Mouse (Mus musculus): ENCODE results near the gene Clk3. TPM values are rescaled to one million over a fixed set of nuclear protein-coding genes. Genes with fewer than 3 reads are reported as not detected.
A peak's percentile ranks its signal among the peaks of the same experiment; 100 is the strongest.

The Clk3 gene
- polyA plus RNA-seq, 1 experiment from 2014 or later = 26.7 TPM

GRCm38 (mm10) chr9:57766431-57766830, 771 bp upstream of the Clk3 start:
- no peaks in the 10 kb centered on the region for H3K9me3 ChIP-seq (ENCODE audit: control insufficient read depth)
- no peak overlapping the region for H3K4me3 ChIP-seq (ENCODE audit: low read depth, low read length)
- no peak for TF ChIP-seq CTCF (IDR thresholded peaks at IDR 0.05; ENCODE audit: low read depth)
- 54% methylated on average over 6 of the region's 6 CpGs for WGBS
- H3K4me1 ChIP-seq (replicated peaks; ENCODE audit: control insufficient read depth, insufficient read depth, low read length) = peaks cover 11% of the 10 kb centered on the region; the same call in 1 of the 2 replicates
- no peak overlapping the region for H3K27ac ChIP-seq (ENCODE audit: low read depth, low read length)
- peaks cover 4% of the 10 kb centered on the region; the same call in 1 of the 2 replicates for H3K36me3 ChIP-seq (ENCODE audit: control insufficient read depth, insufficient read depth)
- no peak overlapping the region for H3K9ac ChIP-seq (ENCODE audit: low read depth, low read length)
- ATAC-seq = no peak
- no peaks in the 10 kb centered on the region for H3K27me3 ChIP-seq (replicated peaks; ENCODE audit: control insufficient read depth, insufficient read depth, low read length)
- H3K4me2 ChIP-seq (replicated peaks; ENCODE audit: low read depth) = peak overlapping the region; percentile 83; the same call in 1 of the 2 replicates

- Histone ChIP-seq H3K27me3 (replicated peaks; ENCODE audit: control insufficient read depth, insufficient read depth, low read length) (no peaks in the 10 kb centered on the region), H3K4me3 (ENCODE audit: low read depth, low read length) (peak overlapping the region; percentile 92), H3K27ac (ENCODE audit: low read depth, low read length) (peak overlapping the region; percentile 98), H3K4me1 (replicated peaks; ENCODE audit: control insufficient read depth, insufficient read depth, low read length) (peaks cover 11% of the 10 kb centered on the region; the same call in 1 of the 2 replicates), H3K9me3 (ENCODE audit: control insufficient read depth) (no peaks in the 10 kb centered on the region), H3K36me3 (ENCODE audit: control insufficient read depth, insufficient read depth) (peaks cover 19% of the 10 kb centered on the region), H3K4me2 (replicated peaks; ENCODE audit: low read depth) (peak overlapping the region; percentile 83), H3K9ac (ENCODE audit: low read depth, low read length) (peak overlapping the region; percentile 95)
- TF ChIP-seq CTCF (IDR thresholded peaks at IDR 0.05; ENCODE audit: low read depth) = no peak; the same call in 1 of the 2 replicates
- WGBS = under 1% methylated on average over 45 of the region's 45 CpGs
- ATAC-seq = peak; percentile 88
Observed at GRCm38 (mm10) chr9:57764974-57765363, 691 bp downstream of the Clk3 start.

GRCm38 (mm10) chr9:57764147-57764973, 1.3 kb downstream of the Clk3 start:
- Histone ChIP-seq H3K36me3 (ENCODE audit: control insufficient read depth, insufficient read depth) (peaks cover 25% of the 10 kb centered on the region), H3K4me3 (ENCODE audit: low read depth, low read length) (peak overlapping the region; percentile 92), H3K9ac (ENCODE audit: low read depth, low read length) (peak overlapping the region; percentile 95), H3K9me3 (ENCODE audit: control insufficient read depth) (no peaks in the 10 kb centered on the region), H3K27me3 (replicated peaks; ENCODE audit: control insufficient read depth, insufficient read depth, low read length) (no peaks in the 10 kb centered on the region), H3K4me1 (replicated peaks; ENCODE audit: control insufficient read depth, insufficient read depth, low read length) (peaks cover 11% of the 10 kb centered on the region; the same call in 1 of the 2 replicates), H3K27ac (ENCODE audit: low read depth, low read length) (peak overlapping the region; percentile 98), H3K4me2 (replicated peaks; ENCODE audit: low read depth) (peak overlapping the region; percentile 83)
- peak; percentile 35 for TF ChIP-seq CTCF (IDR thresholded peaks at IDR 0.05; ENCODE audit: low read depth)
- WGBS = under 1% methylated on average over 56 of the region's 57 CpGs
- ATAC-seq = peak; percentile 37

GRCm38 (mm10) chr9:57762563-57762991, 3.1 kb downstream of the Clk3 start:
- Histone ChIP-seq H3K4me3 (ENCODE audit: low read depth, low read length) (peak overlapping the region; percentile 92; the same call in 1 of the 2 replicates), H3K4me1 (replicated peaks; ENCODE audit: control insufficient read depth, insufficient read depth, low read length) (peaks cover 11% of the 10 kb centered on the region; the same call in 1 of the 2 replicates), H3K9ac (ENCODE audit: low read depth, low read length) (no peak overlapping the region), H3K27me3 (replicated peaks; ENCODE audit: control insufficient read depth, insufficient read depth, low read length) (no peaks in the 10 kb centered on the region), H3K9me3 (ENCODE audit: control insufficient read depth) (no peaks in the 10 kb centered on the region), H3K27ac (ENCODE audit: low read depth, low read length) (no peak overlapping the region), H3K36me3 (ENCODE audit: control insufficient read depth, insufficient read depth) (peaks cover 43% of the 10 kb centered on the region), H3K4me2 (replicated peaks; ENCODE audit: low read depth) (peak overlapping the region; percentile 83)
- TF ChIP-seq CTCF (IDR thresholded peaks at IDR 0.05; ENCODE audit: low read depth) = peak; percentile 81
- ATAC-seq = no peak
- 35% methylated on average over 6 of the region's 6 CpGs for WGBS

- TF ChIP-seq CTCF (IDR thresholded peaks at IDR 0.05; ENCODE audit: low read depth) = no peak
- no peaks in the 10 kb centered on the region for H3K9me3 ChIP-seq (ENCODE audit: control insufficient read depth)
- H3K4me3 ChIP-seq (ENCODE audit: low read depth, low read length) = no peak overlapping the region
- H3K9ac ChIP-seq (ENCODE audit: low read depth, low read length) = no peak overlapping the region
- 91% methylated on average over 13 of the region's 13 CpGs for WGBS
- H3K27me3 ChIP-seq (replicated peaks; ENCODE audit: control insufficient read depth, insufficient read depth, low read length) = no peaks in the 10 kb centered on the region
- peaks cover 11% of the 10 kb centered on the region; the same call in 1 of the 2 replicates for H3K4me1 ChIP-seq (replicated peaks; ENCODE audit: control insufficient read depth, insufficient read depth, low read length)
- peaks cover 50% of the 10 kb centered on the region for H3K36me3 ChIP-seq (ENCODE audit: control insufficient read depth, insufficient read depth)
- no peak overlapping the region for H3K27ac ChIP-seq (ENCODE audit: low read depth, low read length)
- peak overlapping the region; percentile 83 for H3K4me2 ChIP-seq (replicated peaks; ENCODE audit: low read depth)
- no peak for ATAC-seq
Observed at GRCm38 (mm10) chr9:57761563-57762551, 3.8 kb downstream of the Clk3 start.
